Comparison of ENCODE assay signal across 9 mouse cellular contexts in genomic region chr19:24885504-24885903, GRCm38 (mm10). TPM values are rescaled to one million over a fixed set of nuclear protein-coding genes. Genes with fewer than 3 reads are reported as not detected.
A peak's percentile ranks its signal among the peaks of the same experiment; 100 is the strongest.
DNase-seq lines count a peak whose midpoint lies in the region; ATAC-seq and TF ChIP-seq lines count a peak whose summit lies in the region.
"Had no signal": no experiment of that assay in that cellular context is flagged by ENCODE, and none has a peak within 500 bp of the region (broad histone marks: within the 10 kb centered on the region; RNA-seq: fewer than 3 reads in every experiment).

No protein-coding gene starts in this region.

- 10% methylated on average over 5 of the region's 5 CpGs for WGBS in lung, embryonic 14.5 days

- DNase-seq in CD4-positive, CD25-positive, alpha-beta regulatory T cell, adult 2 months (ENCODE audit: low read depth, low spot score), result peak; percentile 64
- DNase-seq in CH12.LX (ENCODE audit: extremely low read depth), result peak; percentile 73
- peak; percentile 46 for DNase-seq in cerebellum, adult 9-10 months
- DNase-seq in frontal cortex, adult 2 months (ENCODE audit: extremely low spot score in 1 of 2, low spot score in 1 of 2), result peak; percentile 20 to 80
- DNase-seq in kidney, adult 9 months, result peak; percentile 64
- peak; percentile 88 for DNase-seq in lung, embryonic 14.5 days
- DNase-seq in retina, embryonic 14.5 days (ENCODE audit: low spot score), result peak; percentile 90

- in situ Hi-C loops in CH12.LX (cut with MboI; ENCODE audit: low pct_ligation_motif_present, low pct_unique_long_range_greater_than_20kb, low sequenced_read_pairs), result no loop called here

- dilution Hi-C loops in CH12.LX (cut with MboI; ENCODE audit: extremely low pct_ligation_motif_present, extremely low pct_unique_long_range_greater_than_20kb, low sequenced_read_pairs), result no loop called here

- H3K9ac ChIP-seq in CH12.LX (ENCODE audit: insufficient read depth, low read depth), result no peak overlapping the region
- no peak overlapping the region for H3K9ac ChIP-seq in lung, embryonic 14.5 days

- no peaks in the 10 kb centered on the region for H3K9me3 ChIP-seq in CH12.LX (replicated peaks; ENCODE audit: low read length)
- no peaks in the 10 kb centered on the region for H3K9me3 ChIP-seq in lung, embryonic 14.5 days (ENCODE audit: low read depth, low read length)

- TF ChIP-seq RAD21 in CH12.LX (IDR thresholded peaks at IDR 0.05; ENCODE audit: low read depth, low read length), result peak; percentile 76

- no peaks in the 10 kb centered on the region for H3K27me3 ChIP-seq in CH12.LX (replicated peaks)
- H3K27me3 ChIP-seq in lung, embryonic 14.5 days (ENCODE audit: insufficient read depth, low read length), result peaks cover 7% of the 10 kb centered on the region; the same call in 1 of the 2 replicates

- TF ChIP-seq POLR2A in CH12.LX (IDR thresholded peaks at IDR 0.05; ENCODE audit: low read depth, low read length), result no peak

- no peak overlapping the region for H3K4me3 ChIP-seq in CH12.LX (replicated peaks in 1 of 3; ENCODE audit: low read depth in 2 of 3, low read length in 2 of 3, poor library complexity in 1 of 3)
- H3K4me3 ChIP-seq in lung, embryonic 14.5 days (ENCODE audit: low read depth, low read length), result no peak overlapping the region

- H3K79me2 ChIP-seq in CH12.LX (replicated peaks; ENCODE audit: control insufficient read depth, extremely low read depth, insufficient read depth, poor library complexity, severe bottlenecking), result no peaks in the 10 kb centered on the region

- no peaks in the 10 kb centered on the region for H3K36me3 ChIP-seq in CH12.LX (replicated peaks in 1 of 2; ENCODE audit: control insufficient read depth in 1 of 2, insufficient read depth in 1 of 2, low read length in 1 of 2)
- no peaks in the 10 kb centered on the region for H3K36me3 ChIP-seq in lung, embryonic 14.5 days (ENCODE audit: insufficient read depth)

- peak; percentile 79 to 82 for TF ChIP-seq CTCF in CH12.LX (conservative IDR thresholded peaks at IDR 0.05 in 1 of 2, IDR thresholded peaks at IDR 0.05 in 1 of 2; ENCODE audit: low read depth in 2 of 2, low read length in 2 of 2)
- TF ChIP-seq CTCF in lung, embryonic 14.5 days (IDR thresholded peaks at IDR 0.05; ENCODE audit: low read depth), result peak; percentile 94

- H3K4me2 ChIP-seq in CH12.LX (ENCODE audit: insufficient read depth, low read depth, poor library complexity, severe bottlenecking), result peak overlapping the region; percentile 33; the same call in 1 of the 2 replicates
- H3K4me2 ChIP-seq in lung, embryonic 14.5 days, result no peak overlapping the region

- no peak for ATAC-seq in CD4-positive, CD25-positive, alpha-beta regulatory T cell, adult 4 months
- ATAC-seq in lung, embryonic 14.5 days (ENCODE audit: insufficient read depth), result no peak

- no peak for TF ChIP-seq EP300 in CH12.LX (IDR thresholded peaks at IDR 0.05; ENCODE audit: low read length)

- H3K27ac ChIP-seq in CH12.LX (ENCODE audit: insufficient read depth, low read depth), result no peak overlapping the region
- H3K27ac ChIP-seq in lung, embryonic 14.5 days (ENCODE audit: low read depth), result no peak overlapping the region

- no peaks in the 10 kb centered on the region; a peak in 1 of 4 replicates for H3K4me1 ChIP-seq in CH12.LX (ENCODE audit: control insufficient read depth in 1 of 2, insufficient read depth in 2 of 2)
- no peaks in the 10 kb centered on the region for H3K4me1 ChIP-seq in lung, embryonic 14.5 days (ENCODE audit: insufficient read depth)

TF ChIP-seq in CH12.LX, 34 proteins besides CTCF, POLR2A, EP300 and RAD21:
- peak; percentile 54 for TF ChIP-seq SMC3 (IDR thresholded peaks at IDR 0.05; ENCODE audit: low read depth, low read length)
- TF ChIP-seq GABPA (IDR thresholded peaks at IDR 0.05; ENCODE audit: insufficient replicate concordance, low read depth, low read length), result no peak

RNA-seq across cellular contexts. Expression of gene Gm10053, which starts 10.0 kb away (rescaled TPM):
- polyA plus RNA-seq in CD4-positive, CD25-positive, alpha-beta regulatory T cell, adult 4 months (2017; shearing (Covaris generic)), result 100 to 1,000 TPM; 175 to 208 TPM
- 154 and 205 TPM in 2 replicates for total RNA-seq in CH12.LX (2012; rRNA removed)
- total RNA-seq in CH12.LX (2014; rRNA removed), result 315 and 357 TPM in 2 replicates
- polyA plus RNA-seq in CH12.LX (2012; ENCODE audit: insufficient read length, low read depth), result 230 and 314 TPM in 2 replicates
- 104 and 113 TPM in 2 replicates for polyA plus RNA-seq in frontal cortex, adult 2 months (2012; rRNA removed)
- 235 and 240 TPM in 2 replicates for polyA plus RNA-seq in lung, embryonic 14.5 days (2014; fragmentation: Nextera tagmentation; extraction: Ambion mirVana)

RNA-seq across cellular contexts. Expression of gene Foxd4, which starts 15.5 kb away (rescaled TPM):
- not detected for polyA plus RNA-seq in CD4-positive, CD25-positive, alpha-beta regulatory T cell, adult 4 months (2017; shearing (Covaris generic))
- total RNA-seq in CH12.LX (2012; rRNA removed) (not detected in 2 replicates), CH12.LX (2014; rRNA removed) (not detected in 2 replicates)
- polyA plus RNA-seq in CH12.LX (2012; ENCODE audit: insufficient read length, low read depth), result not detected in 2 replicates
- not detected in 2 replicates for polyA plus RNA-seq in frontal cortex, adult 2 months (2012; rRNA removed)
- not detected in 2 replicates for polyA plus RNA-seq in lung, embryonic 14.5 days (2014; fragmentation: Nextera tagmentation; extraction: Ambion mirVana)
- total RNA-seq: layer of hippocampus, adult 18-20 months had no signal

RNA-seq across cellular contexts. Expression of gene Pgm5, which starts 23.8 kb away (rescaled TPM):
- polyA plus RNA-seq in CD4-positive, CD25-positive, alpha-beta regulatory T cell, adult 4 months (2017; shearing (Covaris generic)), result not detected
- not detected in 2 replicates for total RNA-seq in CH12.LX (2012; rRNA removed)
- not detected in 2 replicates for total RNA-seq in CH12.LX (2014; rRNA removed)
- not detected in 2 replicates for polyA plus RNA-seq in CH12.LX (2012; ENCODE audit: insufficient read length, low read depth)
- polyA plus RNA-seq in frontal cortex, adult 2 months (2012; rRNA removed), result 2.5 and 3.4 TPM in 2 replicates
- polyA plus RNA-seq in lung, embryonic 14.5 days (2014; fragmentation: Nextera tagmentation; extraction: Ambion mirVana), result 2.7 and 2.9 TPM in 2 replicates
